Mouse (Mus musculus) left cerebral cortex, adult 11 months (tissue): Measurements from ENCODE around the gene Tktl1.
"Not testable (repeated sequence)": the region's sequence is repeated elsewhere in the genome, so short reads cannot be mapped to it uniquely, and the experiment has no call there.

Experiments
- DNase-seq: peaks from one replicate; pipeline ENCODE4 v3.0.0; 2022; ENCODE audit warnings: low spot score

The Tktl1 gene

GRCm38 (mm10) chrX:74176959-74177358, at the start of gene Tktl1:
Gene Tktl1, plus strand, starts transcription at chrX:74177259.
- DNase-seq = no peak

GRCm38 (mm10) chrX:74135263-74135662, 41.8 kb upstream of the Tktl1 start, which contains the start of gene Mecp2:
Gene Mecp2, minus strand, starts transcription at chrX:74135363.
- not testable (repeated sequence) for DNase-seq

GRCm38 (mm10) chrX:74167738-74168137, 9.3 kb upstream of the Tktl1 start, which contains the start of gene Tex28:
Gene Tex28, minus strand, starts transcription at chrX:74167838.
- no peak for DNase-seq

GRCm38 (mm10) chrX:74203556-74203955, 26.5 kb downstream of the Tktl1 start:
- no peak for DNase-seq

GRCm38 (mm10) chrX:74218496-74218895, 41.4 kb downstream of the Tktl1 start:
- no peak for DNase-seq

GRCm38 (mm10) chrX:74219449-74219848, 42.4 kb downstream of the Tktl1 start:
- DNase-seq = no peak

- not testable (repeated sequence) for DNase-seq
These were observed 43.0 kb downstream of the Tktl1 start for GRCm38 (mm10) chrX:74220099-74220498.

GRCm38 (mm10) chrX:74230038-74230437, 53.0 kb downstream of the Tktl1 start:
- DNase-seq = no peak

- no peak for DNase-seq
These were observed 56.1 kb downstream of the Tktl1 start for GRCm38 (mm10) chrX:74233196-74233595.

GRCm38 (mm10) chrX:74240332-74240731, 63.3 kb downstream of the Tktl1 start:
- DNase-seq = no peak

- no peak for DNase-seq
These were observed 66.3 kb downstream of the Tktl1 start for GRCm38 (mm10) chrX:74243396-74243795.

- DNase-seq = no peak
These were observed 66.7 kb downstream of the Tktl1 start for GRCm38 (mm10) chrX:74243807-74244206.

GRCm38 (mm10) chrX:74244614-74245083, 67.6 kb downstream of the Tktl1 start:
- DNase-seq = no peak

GRCm38 (mm10) chrX:74245107-74245506, 68.0 kb downstream of the Tktl1 start:
- DNase-seq = no peak

- DNase-seq = peak; percentile 51
These were observed 68.6 kb downstream of the Tktl1 start for GRCm38 (mm10) chrX:74245687-74246086.

- DNase-seq = peak; percentile 83
These were observed 69.2 kb downstream of the Tktl1 start for GRCm38 (mm10) chrX:74246213-74246681.

GRCm38 (mm10) chrX:74246693-74247092, 69.6 kb downstream of the Tktl1 start:
- no peak for DNase-seq

- DNase-seq = no peak
These were observed 71.6 kb downstream of the Tktl1 start for GRCm38 (mm10) chrX:74248651-74249050.

- no peak for DNase-seq
These were observed 72.6 kb downstream of the Tktl1 start, which contains the start of gene Flna for GRCm38 (mm10) chrX:74249615-74250014. Gene Flna, minus strand, starts transcription at chrX:74249820.

GRCm38 (mm10) chrX:74254153-74254887, 77.3 kb downstream of the Tktl1 start, which contains the start of gene Emd:
Gene Emd, plus strand, starts transcription at chrX:74254687.
- DNase-seq = peak; percentile 81

- no peak for DNase-seq
These were observed 78.0 kb downstream of the Tktl1 start for GRCm38 (mm10) chrX:74254888-74255565.

GRCm38 (mm10) chrX:74257746-74258145, 80.7 kb downstream of the Tktl1 start:
- no peak for DNase-seq
